Mouse (Mus musculus) c-Kit-positive CD71-positive TER-119-positive erythroid progenitor cells, embryonic 14.5 days (primary cell): ENCODE measurements around the gene Kcnn3.

Experiments used
- DNase-seq: peaks from one replicate; pipeline ENCODE4 v3.0.0-alpha.2; 2013; ENCODE audit warnings: low spot score

The Kcnn3 gene

DNA sequence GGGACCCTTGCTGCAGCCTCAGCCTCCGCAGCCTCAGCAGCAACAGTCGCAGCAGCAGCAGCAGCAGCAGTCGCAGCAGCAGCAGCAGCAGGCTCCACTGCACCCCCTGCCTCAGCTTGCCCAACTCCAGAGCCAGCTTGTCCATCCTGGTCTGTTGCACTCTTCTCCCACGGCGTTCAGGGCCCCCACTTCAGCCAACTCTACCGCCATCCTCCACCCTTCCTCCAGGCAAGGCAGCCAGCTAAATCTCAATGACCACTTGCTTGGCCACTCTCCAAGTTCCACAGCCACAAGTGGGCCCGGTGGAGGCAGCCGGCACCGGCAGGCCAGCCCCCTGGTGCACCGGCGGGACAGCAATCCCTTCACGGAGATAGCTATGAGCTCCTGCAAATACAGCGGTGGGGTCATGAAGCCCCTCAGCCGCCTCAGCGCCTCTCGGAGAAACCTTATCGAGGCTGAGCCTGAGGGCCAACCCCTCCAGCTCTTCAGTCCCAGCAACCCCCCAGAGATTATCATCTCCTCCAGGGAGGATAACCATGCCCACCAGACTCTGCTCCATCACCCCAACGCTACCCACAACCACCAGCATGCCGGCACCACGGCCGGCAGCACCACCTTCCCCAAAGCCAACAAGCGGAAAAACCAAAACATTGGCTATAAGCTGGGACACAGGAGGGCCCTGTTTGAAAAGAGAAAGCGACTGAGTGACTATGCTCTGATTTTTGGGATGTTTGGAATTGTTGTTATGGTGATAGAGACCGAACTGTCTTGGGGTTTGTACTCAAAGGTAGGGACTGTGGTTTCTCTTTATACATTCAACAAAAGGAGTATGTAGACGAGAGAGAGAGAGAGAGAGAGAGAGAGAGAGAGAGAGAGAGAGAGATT is 896 bp downstream of the Kcnn3 start:
- DNase-seq, result no peak

DNA sequence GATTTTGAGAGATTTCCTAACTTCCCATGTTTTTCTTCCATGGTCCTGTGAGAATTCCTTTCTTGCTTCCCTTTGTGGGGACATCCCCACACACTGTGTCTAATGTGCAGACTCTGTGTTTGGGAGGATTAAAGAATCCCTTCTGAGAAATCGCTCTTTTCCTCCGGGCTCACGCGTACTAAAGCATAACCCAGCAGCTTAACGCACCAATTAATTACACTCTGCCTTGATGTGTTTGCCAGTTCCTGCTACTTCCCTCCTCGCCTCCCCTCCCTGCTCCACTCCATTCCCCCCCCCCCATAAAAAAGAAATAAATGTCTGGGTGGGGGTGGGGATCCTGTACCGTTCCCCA is 1.5 kb downstream of the Kcnn3 start:
- DNase-seq, result no peak

- no peak for DNase-seq
These were observed 2.6 kb downstream of the Kcnn3 start for GRCm38 (mm10) chr3:89522450-89523128.

GRCm38 (mm10) chr3:89526298-89527090 is 6.5 kb downstream of the Kcnn3 start:
- DNase-seq, result no peak

- no peak for DNase-seq
These were observed 9.8 kb downstream of the Kcnn3 start for GRCm38 (mm10) chr3:89529796-89530195.

DNA sequence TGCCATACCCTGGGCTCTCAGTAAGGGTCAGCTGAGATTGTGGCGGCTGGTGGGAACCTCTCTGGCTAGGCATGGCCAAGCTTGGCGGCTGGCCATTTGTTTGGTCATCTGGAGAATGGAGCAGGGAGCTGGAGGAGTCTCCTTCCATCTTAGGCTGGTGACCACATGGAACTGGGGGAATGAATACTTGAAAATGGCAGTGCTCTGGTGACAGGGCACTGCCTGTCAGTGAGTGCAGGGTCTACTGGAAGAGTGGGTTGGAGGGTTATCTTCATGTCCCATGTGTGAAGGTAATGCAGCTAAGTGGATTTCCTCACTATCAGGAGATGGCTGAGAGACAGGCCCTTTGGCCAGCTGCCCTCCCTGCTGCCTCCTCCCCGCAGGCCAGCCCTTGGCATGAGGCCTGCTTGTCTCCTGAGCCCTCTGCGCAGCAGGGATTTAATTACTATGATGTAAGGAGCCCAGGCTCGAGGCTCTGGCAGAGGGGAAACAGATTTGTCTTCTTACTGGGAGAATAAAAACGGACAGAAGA is 14.7 kb downstream of the Kcnn3 start:
- no peak for DNase-seq

DNA sequence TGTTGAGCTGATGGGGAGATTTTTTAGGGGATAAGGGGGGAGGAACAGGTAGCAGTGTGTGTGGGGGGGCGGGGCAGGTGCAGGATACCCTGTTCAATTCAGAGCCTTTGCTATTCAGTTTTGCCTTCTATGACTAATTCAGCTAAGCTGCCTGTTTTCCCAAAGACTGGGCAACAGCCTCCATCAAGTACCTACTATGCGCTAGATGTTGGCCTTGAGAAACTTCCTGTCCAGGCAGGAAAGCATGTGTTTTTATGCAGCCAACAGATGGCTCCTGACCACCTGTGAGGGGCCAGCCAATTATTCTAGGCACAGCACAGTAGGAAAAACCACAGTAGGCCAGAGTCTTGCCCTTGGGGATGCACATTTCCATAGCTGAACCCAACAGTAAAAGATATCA is 15.2 kb downstream of the Kcnn3 start:
- DNase-seq, result no peak

DNA sequence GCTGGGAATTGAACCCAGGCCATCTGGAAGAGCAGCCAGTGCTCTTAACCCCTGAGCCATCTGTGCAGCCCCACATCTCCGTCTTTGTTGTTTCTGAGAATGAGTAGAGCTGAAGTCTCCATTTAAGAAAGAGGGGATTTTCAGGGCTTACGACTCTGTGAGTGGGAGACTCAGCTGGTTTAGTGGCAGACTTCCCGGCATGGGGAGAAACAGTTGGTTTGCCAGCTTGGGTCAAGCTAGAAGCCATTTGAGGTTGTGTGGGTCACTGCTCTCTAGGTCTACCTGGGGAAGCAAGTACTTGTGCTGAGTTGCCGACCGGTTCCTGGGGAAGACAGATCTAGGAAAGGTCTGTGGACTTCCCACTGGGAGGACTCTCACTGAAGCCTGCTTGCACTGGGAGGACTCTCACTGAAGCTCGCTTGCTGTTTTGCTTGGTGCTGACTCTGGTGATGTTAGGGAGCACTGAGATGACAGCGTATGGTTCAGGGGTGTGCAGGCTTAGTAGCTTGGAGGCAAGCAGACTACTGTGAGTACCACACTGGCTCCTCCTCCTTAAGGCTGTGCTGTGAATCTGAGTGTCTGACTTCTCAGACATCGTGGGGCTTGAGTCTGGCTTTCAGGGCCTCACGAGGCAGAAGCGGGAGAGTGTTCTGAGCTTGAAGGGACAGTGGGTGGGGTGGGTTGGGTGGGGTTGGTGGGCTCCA is 19.2 kb downstream of the Kcnn3 start:
- no peak for DNase-seq

- DNase-seq, result no peak
These were observed 19.9 kb downstream of the Kcnn3 start for GRCm38 (mm10) chr3:89539740-89540370.

- no peak for DNase-seq
These were observed 20.4 kb downstream of the Kcnn3 start for GRCm38 (mm10) chr3:89540371-89540743.

DNA sequence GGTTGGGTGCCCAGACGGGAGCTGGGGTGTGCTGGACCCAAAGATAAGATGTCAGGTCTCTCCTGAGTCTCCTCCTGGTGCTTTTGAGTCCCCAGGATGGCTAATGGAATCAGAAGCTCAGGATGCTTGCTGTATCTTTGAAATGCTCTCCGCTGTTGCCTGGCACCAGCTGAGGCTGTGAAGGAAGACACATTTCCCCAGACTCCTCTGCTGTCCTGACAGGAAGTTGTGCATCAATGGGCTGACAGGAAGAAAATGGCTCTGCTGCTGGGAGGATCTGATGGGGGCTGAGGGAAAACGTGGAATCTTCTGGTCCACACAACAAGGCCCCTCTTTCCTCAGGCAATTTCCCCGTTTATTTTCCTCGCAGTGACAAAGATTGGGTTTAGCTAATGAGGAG is 27.0 kb downstream of the Kcnn3 start:
- no peak for DNase-seq

GRCm38 (mm10) chr3:89548805-89549204 is 28.8 kb downstream of the Kcnn3 start:
- DNase-seq, result no peak

- DNase-seq, result no peak
These were observed 29.5 kb downstream of the Kcnn3 start for GRCm38 (mm10) chr3:89549488-89549887.

- DNase-seq, result no peak
These were observed 31.9 kb downstream of the Kcnn3 start for GRCm38 (mm10) chr3:89551880-89552279.

- no peak for DNase-seq
These were observed 33.5 kb downstream of the Kcnn3 start for GRCm38 (mm10) chr3:89553432-89553831.

- DNase-seq, result no peak
These were observed 34.0 kb downstream of the Kcnn3 start for GRCm38 (mm10) chr3:89553946-89554345.

GRCm38 (mm10) chr3:89554587-89554986 is 34.6 kb downstream of the Kcnn3 start:
- DNase-seq, result no peak

- no peak for DNase-seq
These were observed 37.8 kb downstream of the Kcnn3 start for GRCm38 (mm10) chr3:89557811-89558210.

- DNase-seq, result no peak
These were observed 39.3 kb downstream of the Kcnn3 start for GRCm38 (mm10) chr3:89558972-89559910.

DNA sequence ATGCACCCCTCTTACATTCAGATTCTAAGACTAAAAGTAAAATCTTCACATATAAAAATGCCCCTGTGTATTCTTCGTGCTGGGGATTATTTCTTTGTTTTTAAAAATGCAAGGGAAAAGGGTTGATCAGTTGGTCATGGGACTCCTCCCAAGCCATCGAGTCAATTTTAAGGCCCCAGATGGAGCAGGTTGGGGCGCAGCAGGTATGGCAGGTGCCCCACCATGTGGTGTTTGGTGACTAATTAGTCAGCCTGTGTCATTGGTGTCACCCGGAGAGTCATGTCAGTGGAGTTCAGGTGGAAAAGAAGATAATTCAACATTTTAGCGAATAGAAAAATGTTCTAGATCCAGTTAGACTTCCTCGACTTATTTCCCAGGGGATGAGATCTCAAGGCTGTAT is 41.4 kb downstream of the Kcnn3 start:
- DNase-seq, result no peak
